ENCODE assay signal across 26 mouse cellular contexts in the genomic region with DNA sequence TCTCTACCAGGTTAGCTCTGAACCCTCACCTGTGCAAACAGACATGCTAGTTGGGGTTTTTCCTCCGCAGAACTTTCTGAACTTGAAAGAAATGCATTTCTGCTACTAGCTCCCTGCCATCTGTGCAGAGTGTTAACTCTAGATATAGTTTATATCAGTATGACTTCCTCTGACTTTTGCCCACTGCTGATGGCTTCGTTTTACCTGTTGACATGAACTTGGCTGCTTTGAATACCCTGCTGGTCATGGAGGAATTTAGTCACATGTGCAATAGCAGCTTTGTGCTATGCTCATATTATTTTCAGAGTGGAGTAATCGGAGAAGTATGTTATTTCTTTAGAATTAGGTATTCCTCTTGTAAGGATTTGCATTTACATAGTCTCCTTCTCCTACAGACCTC. TPM values are rescaled to one million over a fixed set of nuclear protein-coding genes. Genes with fewer than 3 reads are reported as not detected.
"Had no signal": no experiment of that assay in that cellular context is flagged by ENCODE, and none has a peak within 500 bp of the region (broad histone marks: within the 10 kb centered on the region; RNA-seq: fewer than 3 reads in every experiment).

No protein-coding gene starts in this region.

- H3K4me3 ChIP-seq: midbrain, embryonic 10.5 days; midbrain, embryonic 12.5 days; myocyte; neural tube, embryonic 13.5 days; neural tube, embryonic 15.5 days had no signal

- H3K9ac ChIP-seq: lung, embryonic 14.5 days; midbrain, embryonic 12.5 days; neural tube, embryonic 13.5 days; neural tube, embryonic 15.5 days had no signal

- H3K4me1 ChIP-seq: midbrain, embryonic 10.5 days; midbrain, embryonic 12.5 days had no signal

- H3K27me3 ChIP-seq: midbrain, embryonic 12.5 days had no signal

- H3K4me2 ChIP-seq: lung, embryonic 14.5 days; midbrain, embryonic 12.5 days; neural tube, embryonic 13.5 days; neural tube, embryonic 15.5 days had no signal

- ATAC-seq: midbrain, embryonic 16.5 days had no signal

- H3K9me3 ChIP-seq: midbrain, embryonic 10.5 days; midbrain, embryonic 12.5 days; neural tube, embryonic 13.5 days; neural tube, embryonic 15.5 days had no signal

- H3K36me3 ChIP-seq: midbrain, embryonic 10.5 days; midbrain, embryonic 12.5 days; neural tube, embryonic 13.5 days; neural tube, embryonic 15.5 days had no signal

- H3K27ac ChIP-seq: midbrain, embryonic 10.5 days; midbrain, embryonic 12.5 days; neural tube, embryonic 13.5 days; neural tube, embryonic 15.5 days had no signal

- DNase-seq: lung, adult 18-20 months; lung, embryonic 14.5 days; lung, postnatal 10 days; lung, postnatal 4 days; midbrain, embryonic 14.5 days; retina, postnatal 1 day; right cerebral cortex, adult 18-20 months; right cerebral cortex, postnatal 25 days; right cerebral cortex, postnatal 4 days; spleen, adult 18-20 months; thymus, adult 18-20 months; thymus, postnatal 25 days; thymus, postnatal 4 days had no signal

RNA-seq across cellular contexts. Expression of a gene that starts 30.7 kb away (rescaled TPM):
- total RNA-seq: megakaryocyte, adult 5-6 weeks; megakaryocyte-erythroid progenitor cell, adult 5-6 weeks had no signal
- polyA plus RNA-seq: lung, embryonic 14.5 days; lung, embryonic 16.5 days; midbrain, embryonic 10.5 days; midbrain, embryonic 12.5 days; midbrain, embryonic 14.5 days; midbrain, embryonic 16.5 days; myocyte; neural tube, embryonic 11.5 days; neural tube, embryonic 13.5 days; neural tube, embryonic 15.5 days; small intestine, adult 2 months; stomach, embryonic 14.5 days; stomach, embryonic 16.5 days had no signal
